Mouse (Mus musculus): Measurements from ENCODE around the gene Cfb. TPM values are rescaled to one million over a fixed set of nuclear protein-coding genes. Genes with fewer than 3 reads are reported as not detected.
"Not testable (repeated sequence)": the region's sequence is repeated elsewhere in the genome, so short reads cannot be mapped to it uniquely, and the experiment has no call there.

Cfb gene
- polyA plus RNA-seq (2015; fragmentation: Nextera tagmentation; extraction: Ambion mirVana) = 5.2 and 6.2 TPM in 2 replicates

DNA sequence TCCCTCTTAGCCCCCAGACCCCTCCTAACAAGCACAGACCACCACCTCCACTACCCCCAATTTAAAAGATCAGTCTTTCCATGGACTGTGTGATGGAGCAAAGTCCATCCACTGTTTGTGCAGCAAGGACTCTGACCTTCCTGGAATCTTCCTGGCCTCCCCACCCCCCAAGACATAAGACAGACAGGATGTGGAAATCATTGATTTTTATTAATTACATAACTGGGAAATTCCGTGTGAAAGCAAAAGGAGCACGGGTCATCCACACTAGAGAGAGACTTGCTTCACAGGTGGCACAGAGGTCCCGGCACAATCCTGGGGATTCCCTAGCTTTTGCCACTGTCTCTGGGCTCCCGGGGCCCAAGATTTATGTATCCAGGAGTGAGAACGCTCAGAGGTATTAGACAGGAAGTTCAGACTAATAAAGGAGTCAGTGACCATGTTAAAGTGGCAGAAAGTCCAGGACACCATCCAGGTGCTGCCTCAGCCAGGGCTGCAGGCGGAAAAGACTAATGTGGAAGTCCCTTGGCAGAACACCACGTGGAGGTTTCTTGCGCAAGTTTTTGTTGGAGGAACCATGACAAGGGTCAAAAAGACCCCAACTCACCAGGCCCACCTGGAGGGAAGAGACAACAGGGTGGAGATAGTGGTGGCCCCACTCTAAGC lies at the start of gene Cfb:
Gene Cfb, minus strand, starts transcription at position 103 of the 666 bp plus-strand sequence.
- DNase-seq (ENCODE audit: low spot score) = no peak

GRCm38 (mm10) chr17:34911945-34912351 lies 49.6 kb upstream of the Cfb start:
- peak; percentile 88 for DNase-seq (ENCODE audit: low spot score)

DNA sequence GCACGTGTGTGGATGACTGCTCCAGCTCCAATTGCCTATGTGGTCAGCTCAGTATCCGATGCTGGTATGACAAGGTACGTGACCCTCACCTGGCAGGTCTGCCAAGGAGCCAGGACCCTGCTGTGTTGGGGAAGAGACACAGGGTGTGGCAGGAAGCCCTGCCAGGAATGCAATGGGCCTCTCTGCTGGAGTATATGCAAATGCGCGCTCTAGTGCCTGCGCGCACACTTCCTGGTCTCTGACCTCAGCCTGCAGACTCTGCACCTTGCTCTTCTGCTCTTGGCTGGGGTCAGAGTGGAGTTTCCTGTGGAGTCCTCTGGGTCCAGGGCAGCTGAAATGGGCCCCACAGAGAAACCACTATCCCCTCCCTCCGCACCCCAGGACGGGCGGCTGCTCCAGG lies 48.7 kb upstream of the Cfb start:
- no peak for DNase-seq (ENCODE audit: low spot score)

DNA sequence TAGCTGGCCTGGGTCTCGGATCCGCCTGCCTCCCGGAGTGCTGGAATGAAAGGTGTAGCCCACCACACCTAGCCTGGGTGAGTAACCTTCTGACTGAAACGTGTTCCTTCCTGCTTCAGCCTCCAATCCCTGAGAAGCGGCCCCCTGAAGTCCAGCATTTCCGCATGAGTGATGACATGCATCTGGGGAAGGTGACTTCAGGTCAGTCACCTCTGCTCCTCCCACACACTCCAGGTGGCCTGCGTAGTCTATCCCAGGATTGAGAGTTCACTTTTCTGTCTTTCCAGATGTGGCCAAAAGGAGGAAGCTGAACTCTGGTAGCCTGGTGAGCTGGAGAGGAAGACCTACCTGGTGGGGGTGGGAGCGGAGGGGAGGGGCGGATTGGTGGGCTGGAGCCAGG lies 40.6 kb upstream of the Cfb start:
- DNase-seq (ENCODE audit: low spot score) = no peak

DNA sequence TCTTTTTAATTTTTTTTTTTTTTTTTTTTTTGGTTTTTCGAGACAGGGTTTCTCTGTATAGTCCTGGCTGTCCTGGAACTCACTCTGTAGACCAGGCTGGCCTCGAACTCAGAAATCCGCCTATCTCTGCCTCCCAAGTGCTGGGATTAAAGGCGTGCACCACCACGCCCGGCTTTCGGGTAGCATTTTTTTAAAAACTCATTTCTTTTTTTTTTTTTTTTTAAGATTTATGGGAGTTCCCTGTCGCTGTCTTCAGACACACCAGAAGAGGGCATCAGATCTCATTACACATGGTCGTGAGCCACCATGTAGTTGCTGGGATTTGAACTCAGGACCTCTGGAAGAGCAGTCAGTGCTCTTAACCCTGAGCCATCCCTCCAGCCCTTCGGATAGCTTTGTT lies 39.6 kb upstream of the Cfb start:
- not testable (repeated sequence) for DNase-seq (ENCODE audit: low spot score)

GRCm38 (mm10) chr17:34900826-34901225 lies 38.5 kb upstream of the Cfb start:
- DNase-seq (ENCODE audit: low spot score) = not testable (repeated sequence)

GRCm38 (mm10) chr17:34899890-34900243 lies 37.5 kb upstream of the Cfb start:
- no peak for DNase-seq (ENCODE audit: low spot score)

GRCm38 (mm10) chr17:34899053-34899889 lies 37.0 kb upstream of the Cfb start:
- DNase-seq (ENCODE audit: low spot score) = peak; percentile 47

DNA sequence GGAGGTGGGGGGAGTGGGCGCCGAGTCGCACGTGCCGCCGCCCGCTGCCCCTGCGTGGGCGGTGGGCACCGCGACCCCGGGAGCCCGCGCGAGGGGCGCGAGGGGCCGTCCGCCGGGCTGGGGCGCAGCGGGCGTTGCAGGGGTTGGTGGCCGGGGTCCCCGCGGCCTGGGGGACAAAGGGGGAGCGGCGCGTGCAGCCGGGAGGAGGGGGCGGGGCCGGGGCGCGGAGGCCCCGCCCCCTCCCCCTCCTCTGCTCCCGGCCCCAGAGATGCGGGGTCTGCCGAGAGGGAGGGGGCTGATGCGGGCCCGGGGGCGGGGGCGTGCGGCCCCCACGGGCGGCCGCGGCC lies 36.4 kb upstream of the Cfb start:
- DNase-seq (ENCODE audit: low spot score) = no peak

DNA sequence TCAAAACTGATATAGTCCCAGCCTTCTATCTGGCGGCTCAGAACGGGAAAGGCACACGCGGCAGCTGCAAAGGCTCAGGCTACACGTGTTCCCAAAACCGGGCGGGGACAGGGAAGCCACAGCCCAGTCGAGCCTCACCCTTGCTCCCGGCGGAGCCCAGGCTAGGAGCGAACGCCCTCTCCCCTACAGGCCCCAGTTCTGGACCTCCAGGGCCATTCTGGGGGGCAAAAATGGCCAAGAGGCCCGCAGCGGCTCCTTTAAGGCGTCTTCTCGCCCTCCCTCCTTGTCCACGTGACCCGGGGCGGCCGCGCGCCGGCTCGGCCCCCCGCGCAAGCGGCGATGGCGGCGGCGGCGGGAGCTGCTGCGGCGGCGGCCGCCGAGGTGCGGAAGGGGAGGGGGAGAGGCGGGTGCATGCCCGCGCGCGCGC lies 35.9 kb upstream of the Cfb start, which contains the start of the genes C2 and Ehmt2:
Gene C2, minus strand, starts transcription at position 106 of the 427 bp plus-strand sequence.
Gene Ehmt2, plus strand, starts transcription at position 310 of the 427 bp plus-strand sequence.
- peak; percentile 78 for DNase-seq (ENCODE audit: low spot score)

DNA sequence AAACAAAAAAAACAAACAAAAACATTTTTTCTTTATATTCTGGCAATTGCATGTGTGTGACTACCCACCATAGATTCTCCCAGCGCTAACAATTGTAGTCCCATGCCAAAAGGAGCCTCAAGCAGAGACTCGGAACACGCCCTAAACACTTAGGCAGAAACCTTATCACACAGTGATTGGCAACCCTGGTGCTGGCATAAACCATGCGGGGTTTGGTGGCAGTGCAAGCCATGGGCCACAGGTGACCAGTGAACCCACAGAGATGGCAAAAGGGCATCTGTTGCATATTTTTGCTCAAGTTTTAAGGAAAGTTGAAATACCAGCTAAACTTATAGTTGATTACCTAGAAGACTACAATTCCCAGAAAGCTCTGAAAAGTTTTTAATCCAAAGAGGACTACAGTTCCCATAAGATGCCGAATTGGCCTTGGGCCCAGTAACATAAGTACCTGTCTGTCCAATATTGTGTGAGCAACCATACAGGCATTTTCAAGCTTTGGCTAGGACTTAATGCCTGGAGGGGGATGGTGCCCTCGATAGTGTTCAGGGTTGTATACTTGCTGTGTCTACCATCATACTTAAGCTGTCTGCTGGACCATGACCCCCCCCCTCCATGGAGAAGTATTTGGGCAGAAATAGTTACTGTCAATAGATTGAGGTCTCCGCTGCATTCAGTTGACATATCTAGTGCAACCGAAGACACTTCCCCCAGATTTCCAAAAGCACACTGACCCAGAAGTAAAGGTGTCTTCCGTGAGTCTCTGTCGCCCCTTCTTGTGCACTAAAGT lies 35.2 kb upstream of the Cfb start:
- peak; percentile 4 for DNase-seq (ENCODE audit: low spot score)

- DNase-seq (ENCODE audit: low spot score) = peak; percentile 52
Measured at GRCm38 (mm10) chr17:34896366-34896765, 34.0 kb upstream of the Cfb start.

DNA sequence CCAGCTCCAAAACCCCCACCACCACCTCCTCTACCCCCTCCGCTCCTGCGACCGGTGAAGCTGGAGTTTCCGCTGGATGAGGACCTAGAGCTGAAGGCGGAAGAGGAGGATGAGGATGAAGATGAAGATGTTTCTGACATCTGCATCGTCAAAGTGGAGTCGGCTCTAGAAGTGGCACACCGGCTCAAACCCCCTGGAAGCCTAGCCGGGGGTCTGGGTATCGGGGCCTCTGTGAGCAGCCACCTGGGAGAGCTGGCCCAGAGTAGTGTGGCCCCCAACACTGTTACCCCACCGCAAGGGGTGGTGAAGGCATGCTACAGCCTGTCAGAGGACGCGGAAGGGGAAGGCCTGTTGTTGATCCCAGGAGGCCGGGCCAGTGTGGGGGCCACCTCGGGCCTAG lies 33.4 kb upstream of the Cfb start:
- DNase-seq (ENCODE audit: low spot score) = peak; percentile 6

DNA sequence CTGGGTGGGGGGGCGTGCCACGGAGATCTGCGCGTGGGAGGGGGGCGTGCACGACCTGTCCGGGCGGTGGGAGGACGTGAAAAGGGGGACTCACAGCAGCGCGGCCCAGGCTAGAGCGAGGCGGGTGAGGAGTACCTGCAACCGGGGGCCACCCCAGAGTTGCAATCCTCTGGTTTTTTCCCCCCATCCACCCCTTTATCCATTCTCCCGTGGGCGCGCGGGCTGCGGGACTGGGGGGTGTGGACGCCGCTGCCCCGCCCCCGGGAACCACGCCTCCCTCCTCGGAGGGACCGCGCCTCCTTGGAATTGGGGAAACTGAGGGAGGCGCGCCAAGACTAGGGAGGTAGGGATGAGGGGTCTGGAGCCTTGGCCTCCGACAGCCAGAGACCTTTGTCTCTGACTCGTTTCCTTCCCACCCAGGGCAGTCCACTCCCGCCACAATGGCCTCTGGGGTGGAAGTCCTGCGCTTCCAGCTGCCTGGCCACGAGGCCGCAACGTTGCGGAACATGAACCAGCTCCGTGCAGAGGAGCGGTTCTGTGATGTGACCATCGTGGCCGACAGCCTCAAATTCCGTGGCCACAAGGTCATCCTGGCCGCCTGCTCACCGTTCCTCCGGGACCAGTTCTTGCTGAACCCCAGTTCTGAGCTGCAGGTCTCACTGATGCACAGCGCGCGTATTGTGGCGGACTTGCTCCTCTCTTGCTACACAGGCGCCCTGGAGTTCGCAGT lies 32.6 kb upstream of the Cfb start:
- DNase-seq (ENCODE audit: low spot score) = no peak

- DNase-seq (ENCODE audit: low spot score) = peak; percentile 95
Measured at GRCm38 (mm10) chr17:34894074-34894597, 31.8 kb upstream of the Cfb start.

DNA sequence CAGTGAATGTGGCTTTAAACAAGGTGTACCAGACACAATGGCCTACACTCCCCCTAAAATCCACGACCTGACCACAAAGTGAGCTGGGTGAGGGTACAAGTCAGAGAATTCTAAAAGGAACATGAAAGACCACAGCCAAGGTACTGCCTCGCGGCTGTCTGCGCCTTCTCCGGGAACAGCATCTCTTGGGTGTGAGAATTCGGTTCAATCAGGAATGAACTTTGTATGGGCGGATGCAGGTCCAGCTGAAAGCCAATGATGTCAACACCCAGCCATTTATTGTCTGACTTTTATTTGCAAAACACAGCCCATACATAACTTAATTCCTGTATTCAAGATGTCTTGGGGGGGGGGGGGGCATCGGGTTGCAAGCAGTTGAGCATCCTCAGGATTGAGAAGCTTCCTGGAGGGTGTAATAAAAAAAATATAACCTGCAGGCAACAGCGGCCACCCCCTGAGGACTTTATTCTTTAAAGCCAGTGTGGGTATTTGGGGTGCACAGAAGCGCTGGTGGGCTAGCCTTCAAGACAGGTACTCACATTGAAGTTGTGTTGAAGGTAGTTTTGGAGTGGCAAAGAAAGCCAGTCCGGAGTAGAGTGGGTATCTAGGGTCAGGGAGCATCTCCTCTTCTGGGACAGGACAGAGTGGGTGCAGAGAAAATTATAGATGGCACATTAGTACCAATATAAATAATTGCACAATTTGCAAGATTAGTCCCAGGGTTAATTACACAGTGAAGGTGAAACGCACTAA lies 30.9 kb upstream of the Cfb start:
- no peak for DNase-seq (ENCODE audit: low spot score)

GRCm38 (mm10) chr17:34891377-34891776 lies 29.1 kb upstream of the Cfb start:
- no peak for DNase-seq (ENCODE audit: low spot score)

GRCm38 (mm10) chr17:34890074-34890743 lies 27.9 kb upstream of the Cfb start:
- no peak for DNase-seq (ENCODE audit: low spot score)

- DNase-seq (ENCODE audit: low spot score) = no peak
Measured at GRCm38 (mm10) chr17:34887942-34888341, 25.6 kb upstream of the Cfb start.

DNA sequence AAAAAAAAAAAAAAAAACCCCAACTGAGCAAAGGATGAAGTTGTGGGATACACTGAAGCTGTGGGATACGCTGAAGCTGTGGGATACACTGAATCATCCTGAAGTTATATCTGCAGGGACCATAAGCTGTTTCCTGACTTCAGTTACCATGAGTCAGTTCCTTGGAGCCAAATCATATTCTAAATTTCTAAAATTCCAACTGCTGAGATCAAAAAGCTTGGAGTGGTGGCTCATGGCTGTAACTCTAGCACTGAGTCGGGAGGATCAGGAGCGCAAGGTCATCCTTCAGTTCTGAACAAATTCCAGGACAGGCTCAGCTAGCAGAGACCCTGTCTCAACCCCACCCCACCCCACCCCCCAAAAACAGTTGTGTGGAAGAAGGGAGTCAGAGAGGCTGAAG lies 23.3 kb upstream of the Cfb start:
- DNase-seq (ENCODE audit: low spot score) = no peak
